Mouse (Mus musculus): Measurements from ENCODE around the gene Zbtb20. TPM values are rescaled to one million over a fixed set of nuclear protein-coding genes. Genes with fewer than 3 reads are reported as not detected.
A peak's percentile ranks its signal among the peaks of the same experiment; 100 is the strongest.

Zbtb20 gene
- polyA plus RNA-seq, 1 experiment: 4.0 TPM

DNA sequence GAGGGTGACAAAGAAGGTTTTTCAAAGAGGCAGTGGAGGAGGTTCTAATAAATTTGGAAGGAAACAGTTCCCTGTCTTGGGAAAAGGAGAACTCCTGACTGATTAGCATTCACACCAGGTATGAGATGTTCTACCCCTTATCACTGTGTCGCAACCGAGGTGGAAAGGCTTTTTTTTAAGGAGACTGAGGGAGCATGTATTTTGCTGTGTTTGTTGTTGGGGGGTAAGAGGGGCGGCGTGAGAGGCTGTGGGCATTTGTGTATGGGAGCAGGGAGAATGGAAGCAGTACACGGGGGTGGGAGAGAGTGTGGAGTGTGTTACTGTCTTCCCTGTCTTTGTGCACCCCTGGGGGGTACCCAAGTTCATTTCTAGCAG lies 627.9 kb downstream of the Zbtb20 start:
- peaks cover 30% of the 10 kb centered on the region for H3K79me2 ChIP-seq (ENCODE audit: control insufficient read depth, insufficient read depth)
- H3K36me3 ChIP-seq (ENCODE audit: control insufficient read depth, insufficient read depth): no peaks in the 10 kb centered on the region
- TF ChIP-seq FOSL1 (IDR thresholded peaks at IDR 0.05; ENCODE audit: insufficient read depth, low read length, poor library complexity, severe bottlenecking) (no peak), CEBPB (IDR thresholded peaks at IDR 0.05; ENCODE audit: low read depth) (no peak), MYOG (IDR thresholded peaks at IDR 0.05; ENCODE audit: control insufficient read depth, extremely low read depth, insufficient read length) (no peak), MAX (IDR thresholded peaks at IDR 0.05) (no peak), MYOD1 (IDR thresholded peaks at IDR 0.05; ENCODE audit: control insufficient read depth, insufficient read length, low read depth) (no peak), CTCF (IDR thresholded peaks at IDR 0.05; ENCODE audit: control insufficient read depth, insufficient read depth, insufficient read length) (no peak), USF1 (IDR thresholded peaks at IDR 0.05; ENCODE audit: low read depth) (no peak)
- H3K4me3 ChIP-seq (ENCODE audit: insufficient read depth, poor library complexity, severe bottlenecking): peak overlapping the region; percentile 7
- H3K27me3 ChIP-seq (ENCODE audit: control insufficient read depth, insufficient read depth, insufficient read length): no peaks in the 10 kb centered on the region
- no peak overlapping the region for H3ac ChIP-seq (ENCODE audit: control insufficient read depth, insufficient read length, low read depth)
- peaks cover 4% of the 10 kb centered on the region for H3K79me3 ChIP-seq (ENCODE audit: low read depth)

DNA sequence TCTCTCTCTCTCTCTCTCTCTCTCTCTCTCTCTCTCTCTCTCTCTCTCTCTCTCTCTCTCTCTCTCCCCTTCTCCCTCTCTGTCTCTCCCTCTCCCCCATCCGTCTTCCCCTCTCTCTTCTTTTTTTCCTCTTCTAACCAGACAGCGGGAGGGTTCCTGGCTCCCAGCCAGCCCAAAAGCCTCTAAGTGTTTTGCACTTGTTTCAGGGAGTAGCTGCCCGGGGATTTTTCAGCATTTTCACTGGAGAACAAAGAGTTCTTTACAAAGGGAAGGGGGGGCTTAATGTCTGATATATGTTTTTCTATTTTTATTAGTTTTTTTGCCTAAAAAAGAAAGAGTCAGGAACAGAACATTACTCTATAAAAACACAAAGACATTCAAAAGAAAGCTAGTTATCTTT lies 628.5 kb downstream of the Zbtb20 start:
- Histone ChIP-seq H3K79me3 (ENCODE audit: low read depth) (peaks cover 4% of the 10 kb centered on the region), H3ac (ENCODE audit: control insufficient read depth, insufficient read length, low read depth) (no peak overlapping the region), H3K4me3 (ENCODE audit: insufficient read depth, poor library complexity, severe bottlenecking) (no peak overlapping the region), H3K27me3 (ENCODE audit: control insufficient read depth, insufficient read depth, insufficient read length) (no peaks in the 10 kb centered on the region), H3K79me2 (ENCODE audit: control insufficient read depth, insufficient read depth) (peaks cover 30% of the 10 kb centered on the region), H3K36me3 (ENCODE audit: control insufficient read depth, insufficient read depth) (no peaks in the 10 kb centered on the region)
- no peak for TF ChIP-seq MAX (IDR thresholded peaks at IDR 0.05)
- TF ChIP-seq CEBPB (IDR thresholded peaks at IDR 0.05; ENCODE audit: low read depth): no peak
- TF ChIP-seq MYOG (IDR thresholded peaks at IDR 0.05; ENCODE audit: control insufficient read depth, extremely low read depth, insufficient read length): no peak
- no peak for TF ChIP-seq MYOD1 (IDR thresholded peaks at IDR 0.05; ENCODE audit: control insufficient read depth, insufficient read length, low read depth)

DNA sequence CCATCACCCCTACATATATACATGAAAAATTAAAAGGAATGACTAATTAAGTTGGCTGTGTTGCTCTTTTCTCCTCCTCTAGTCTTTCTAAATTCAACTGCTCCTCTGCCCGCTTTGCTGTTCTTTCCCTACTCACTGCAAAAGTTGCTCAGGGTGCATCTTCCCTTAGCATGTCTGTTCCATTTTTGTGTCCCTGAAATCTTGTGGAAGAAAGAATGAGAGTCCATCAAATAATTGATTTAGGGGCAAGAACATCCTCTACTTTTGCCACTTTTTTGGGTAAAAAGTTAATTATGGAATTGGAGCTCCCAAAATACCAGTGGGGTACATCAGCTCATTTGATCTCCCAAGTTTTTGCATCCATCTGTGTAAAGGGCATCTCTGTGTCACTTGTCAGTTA lies 628.9 kb downstream of the Zbtb20 start:
- no peak for TF ChIP-seq MYOD1 (IDR thresholded peaks at IDR 0.05; ENCODE audit: control insufficient read depth, insufficient read length, low read depth)
- TF ChIP-seq CEBPB (IDR thresholded peaks at IDR 0.05; ENCODE audit: low read depth): no peak
- TF ChIP-seq CTCF (IDR thresholded peaks at IDR 0.05; ENCODE audit: control insufficient read depth, insufficient read depth, insufficient read length): no peak
- TF ChIP-seq USF1 (IDR thresholded peaks at IDR 0.05; ENCODE audit: low read depth): no peak
- no peak for TF ChIP-seq MAX (IDR thresholded peaks at IDR 0.05)
- no peak for TF ChIP-seq FOSL1 (IDR thresholded peaks at IDR 0.05; ENCODE audit: insufficient read depth, low read length, poor library complexity, severe bottlenecking)
- Histone ChIP-seq H3ac (ENCODE audit: control insufficient read depth, insufficient read length, low read depth) (no peak overlapping the region), H3K36me3 (ENCODE audit: control insufficient read depth, insufficient read depth) (no peaks in the 10 kb centered on the region), H3K79me3 (ENCODE audit: low read depth) (peaks cover 4% of the 10 kb centered on the region), H3K79me2 (ENCODE audit: control insufficient read depth, insufficient read depth) (peaks cover 30% of the 10 kb centered on the region), H3K27me3 (ENCODE audit: control insufficient read depth, insufficient read depth, insufficient read length) (no peaks in the 10 kb centered on the region), H3K4me3 (ENCODE audit: insufficient read depth, poor library complexity, severe bottlenecking) (no peak overlapping the region)

DNA sequence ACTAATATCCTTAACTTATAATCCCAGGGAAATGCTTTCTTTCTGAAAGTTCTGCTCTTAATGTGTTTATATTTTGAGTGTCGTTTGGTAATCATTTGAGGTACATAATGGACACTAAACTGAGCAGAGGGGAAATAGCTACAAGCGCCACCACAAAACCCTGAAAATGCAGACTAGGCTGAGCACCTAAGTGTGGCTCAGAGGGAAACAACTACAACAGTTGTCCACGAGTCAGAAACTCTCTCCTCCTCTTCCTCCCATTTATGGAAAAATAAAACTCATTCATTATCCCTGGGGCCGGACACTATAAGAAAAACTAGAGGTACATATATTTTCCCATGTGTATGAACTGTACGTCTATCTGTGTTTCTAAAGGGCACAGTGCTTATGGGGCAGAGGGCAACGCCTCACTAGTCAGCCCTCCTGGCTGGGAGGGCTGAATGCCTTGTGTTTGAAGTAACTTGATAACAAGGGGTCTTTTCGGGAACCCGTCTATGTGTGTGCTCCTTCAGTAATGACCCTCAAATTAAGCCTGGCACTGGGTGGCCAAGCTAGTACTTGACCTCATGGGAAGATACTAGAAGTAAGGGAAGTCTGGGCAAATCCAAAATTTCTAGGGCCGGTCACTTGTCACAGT lies 629.8 kb downstream of the Zbtb20 start:
- Histone ChIP-seq H3K27me3 (ENCODE audit: control insufficient read depth, insufficient read depth, insufficient read length) (no peaks in the 10 kb centered on the region), H3ac (ENCODE audit: control insufficient read depth, insufficient read length, low read depth) (peak overlapping the region; percentile 45), H3K79me3 (ENCODE audit: low read depth) (peaks cover 4% of the 10 kb centered on the region), H3K79me2 (ENCODE audit: control insufficient read depth, insufficient read depth) (peaks cover 30% of the 10 kb centered on the region), H3K36me3 (ENCODE audit: control insufficient read depth, insufficient read depth) (no peaks in the 10 kb centered on the region), H3K4me3 (ENCODE audit: insufficient read depth, poor library complexity, severe bottlenecking) (no peak overlapping the region)
- TF ChIP-seq FOSL1 (IDR thresholded peaks at IDR 0.05; ENCODE audit: insufficient read depth, low read length, poor library complexity, severe bottlenecking): no peak
- TF ChIP-seq MYOG (IDR thresholded peaks at IDR 0.05; ENCODE audit: control insufficient read depth, extremely low read depth, insufficient read length): no peak
- no peak for TF ChIP-seq CEBPB (IDR thresholded peaks at IDR 0.05; ENCODE audit: low read depth)
- TF ChIP-seq MYOD1 (IDR thresholded peaks at IDR 0.05; ENCODE audit: control insufficient read depth, insufficient read length, low read depth): no peak
- no peak for TF ChIP-seq CTCF (IDR thresholded peaks at IDR 0.05; ENCODE audit: control insufficient read depth, insufficient read depth, insufficient read length)

DNA sequence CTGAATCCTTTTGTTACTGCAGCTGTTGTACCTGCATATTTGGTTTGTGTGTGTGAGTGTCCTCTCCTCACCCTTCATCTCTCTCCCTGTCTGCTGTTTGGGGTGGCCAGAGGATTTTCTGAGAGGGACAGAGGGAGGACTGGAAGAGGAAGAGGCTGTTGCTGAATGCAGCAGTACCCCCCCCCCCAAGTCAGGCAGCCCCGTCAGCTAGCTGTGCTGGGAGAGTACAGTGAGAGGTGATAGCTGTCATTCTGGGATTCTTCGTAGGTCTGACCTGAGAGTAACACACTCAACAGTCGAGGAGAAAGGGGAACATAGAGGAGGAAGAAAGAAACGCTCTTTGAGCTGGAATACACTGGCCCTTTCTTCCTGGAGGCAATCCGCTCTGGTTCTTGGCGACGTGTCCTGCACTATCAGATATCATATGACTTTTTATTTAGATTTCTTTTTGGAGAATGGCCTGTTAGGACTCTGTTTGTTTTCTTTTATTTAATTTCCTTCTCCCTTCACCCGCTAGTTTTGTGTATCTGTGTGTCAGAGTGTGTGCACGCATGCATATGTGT lies 630.6 kb downstream of the Zbtb20 start:
- H3K4me3 ChIP-seq (ENCODE audit: insufficient read depth, poor library complexity, severe bottlenecking): peak overlapping the region; percentile 19
- TF ChIP-seq MYOD1 (IDR thresholded peaks at IDR 0.05; ENCODE audit: control insufficient read depth, insufficient read length, low read depth) (no peak), MAX (IDR thresholded peaks at IDR 0.05) (no peak), USF1 (IDR thresholded peaks at IDR 0.05; ENCODE audit: low read depth) (no peak), CTCF (IDR thresholded peaks at IDR 0.05; ENCODE audit: control insufficient read depth, insufficient read depth, insufficient read length) (no peak), CEBPB (IDR thresholded peaks at IDR 0.05; ENCODE audit: low read depth) (no peak), MYOG (IDR thresholded peaks at IDR 0.05; ENCODE audit: control insufficient read depth, extremely low read depth, insufficient read length) (no peak), FOSL1 (IDR thresholded peaks at IDR 0.05; ENCODE audit: insufficient read depth, low read length, poor library complexity, severe bottlenecking) (no peak)
- H3K79me2 ChIP-seq (ENCODE audit: control insufficient read depth, insufficient read depth): peaks cover 30% of the 10 kb centered on the region
- H3ac ChIP-seq (ENCODE audit: control insufficient read depth, insufficient read length, low read depth): peak overlapping the region; percentile 44
- no peaks in the 10 kb centered on the region for H3K36me3 ChIP-seq (ENCODE audit: control insufficient read depth, insufficient read depth)
- H3K27me3 ChIP-seq (ENCODE audit: control insufficient read depth, insufficient read depth, insufficient read length): no peaks in the 10 kb centered on the region
- H3K79me3 ChIP-seq (ENCODE audit: low read depth): peaks cover 4% of the 10 kb centered on the region

All from C2C12 (cell line).